Mouse (Mus musculus) testis, adult 2 months (tissue): Measurements from ENCODE around the gene Cd274.

Experiments used
- CTCF ChIP-seq: fragments of 200-500 bp; IDR thresholded peaks from 2 replicates; pipeline ENCODE4 v1.5.1; 2012; ENCODE audit warnings: low read depth, mild to moderate bottlenecking, inconsistent platforms, low read length, moderate library complexity; ENCODE audit not compliant: control insufficient read depth, insufficient read depth, insufficient replicate concordance
- POLR2A ChIP-seq: fragments of 200-500 bp; IDR thresholded peaks from 2 replicates; pipeline ENCODE4 v1.6.1; 2012; ENCODE audit warnings: low read depth, mild to moderate bottlenecking, inconsistent platforms, low read length, moderate library complexity; ENCODE audit not compliant: control insufficient read depth

- no peak for TF ChIP-seq POLR2A
- TF ChIP-seq CTCF, result no peak
Observed at GRCm38 (mm10) chr19:29406042-29407017, 39.1 kb downstream of the Cd274 start.
